Mouse (Mus musculus) lung, adult 18-20 months (tissue): ENCODE results near the gene Sipa1l1.
A peak's percentile ranks its signal among the peaks of the same experiment; 100 is the strongest.
"Not testable (repeated sequence)": the region's sequence is repeated elsewhere in the genome, so short reads cannot be mapped to it uniquely, and the experiment has no call there.

ENCODE experiments used
- DNase-seq, 2 experiments: peaks; one replicate each; pipeline ENCODE4 v3.0.0; 2022; ENCODE audit warnings: mixed read lengths in 2 of 2

Gene Sipa1l1

DNA sequence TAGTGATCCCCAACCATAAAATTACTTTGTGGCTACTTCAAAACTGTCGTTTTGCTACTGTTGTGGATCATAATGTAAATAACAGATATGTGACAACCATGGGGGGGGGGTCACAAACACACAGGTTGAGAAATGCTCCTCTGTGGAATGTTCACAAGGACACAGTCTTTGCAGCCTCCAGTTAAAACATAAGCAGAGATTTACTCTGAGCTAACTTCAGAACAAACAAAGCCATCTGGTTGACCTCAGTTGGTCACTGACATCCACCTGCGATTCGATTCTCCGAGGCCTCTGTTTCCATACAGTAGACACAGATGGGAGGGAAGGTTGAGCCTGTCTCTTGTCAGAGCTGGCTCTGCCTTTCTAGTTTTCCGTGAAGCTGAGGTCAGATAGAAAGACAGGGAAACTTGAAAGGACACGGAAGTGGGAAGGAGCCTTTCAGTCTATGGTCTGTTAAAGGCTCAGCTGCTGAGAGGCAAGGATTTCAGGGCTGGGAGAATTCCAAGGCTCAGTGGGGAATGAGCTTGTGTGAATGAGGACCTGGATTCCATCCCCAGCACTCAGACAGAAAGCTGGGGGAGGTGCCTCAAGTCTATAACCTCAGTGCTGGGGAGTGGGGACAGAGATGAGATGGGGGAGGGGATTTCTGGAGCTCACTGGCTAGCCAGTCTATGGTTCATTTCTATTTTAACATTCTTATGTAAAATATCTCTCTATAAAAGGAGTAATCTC, 317.9 kb downstream of the Sipa1l1 start:
- DNase-seq, result no peak

DNA sequence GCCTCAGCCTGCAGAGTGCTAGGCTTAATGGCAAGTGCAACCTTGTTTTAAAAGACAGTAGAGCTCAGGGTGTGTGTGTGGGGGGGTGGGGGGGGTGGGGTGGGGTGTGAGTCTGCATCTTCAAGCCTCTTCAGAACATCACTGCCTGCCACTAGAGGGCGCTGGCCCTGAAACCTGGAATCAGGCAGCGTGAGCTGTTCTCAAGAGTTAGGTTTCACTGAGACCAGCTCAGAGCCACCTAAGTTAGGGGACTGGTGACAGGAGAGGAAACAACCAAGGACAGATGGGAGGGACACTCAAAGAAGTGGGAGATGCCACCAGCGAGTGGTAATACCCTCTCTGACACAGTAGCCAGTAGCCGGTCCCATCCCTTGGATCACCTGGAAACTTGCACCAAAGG, 320.0 kb downstream of the Sipa1l1 start:
- peak in 1 of 2 experiments; percentile 39 for DNase-seq

DNA sequence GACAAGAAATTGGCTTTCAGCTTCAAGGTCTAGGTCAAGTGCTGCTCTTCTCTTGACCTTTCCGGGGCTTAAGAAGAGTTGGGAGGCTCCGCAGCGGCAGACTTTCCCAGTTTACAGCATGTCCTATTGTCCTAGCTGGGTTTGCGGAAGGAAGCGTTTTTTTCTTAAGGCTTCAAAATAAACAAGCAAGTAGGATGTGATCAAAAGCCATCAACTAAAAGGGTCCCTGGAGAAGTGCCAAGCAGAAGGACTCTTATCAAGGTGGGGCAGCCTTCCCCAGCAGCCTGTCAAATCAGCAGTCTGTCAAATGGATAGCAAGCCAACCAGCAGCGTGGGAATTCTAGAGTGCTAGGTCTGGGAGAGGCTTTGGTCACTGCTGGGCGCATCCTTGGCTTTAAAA, 320.5 kb downstream of the Sipa1l1 start:
- DNase-seq, result peak; percentile 50 to 81

DNA sequence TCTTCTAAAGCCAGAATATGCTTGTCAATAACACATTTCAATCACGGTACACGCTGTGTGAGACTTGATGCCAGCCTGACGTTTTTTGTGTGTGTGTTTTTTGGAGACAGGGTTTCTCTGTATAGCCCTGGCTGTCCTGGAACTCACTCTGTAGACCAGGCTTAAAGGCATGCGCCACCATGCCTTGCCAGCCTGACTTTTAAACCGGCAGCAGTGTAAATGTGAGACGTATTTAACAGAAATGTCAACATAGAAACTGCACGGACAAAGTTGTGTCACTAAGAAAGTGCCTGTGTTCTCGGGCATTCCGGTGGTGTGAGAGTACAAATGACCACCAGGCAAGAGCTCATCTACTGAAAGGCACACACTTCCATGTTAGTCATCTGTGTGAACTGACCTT, 323.3 kb downstream of the Sipa1l1 start:
- DNase-seq, result no peak

DNA sequence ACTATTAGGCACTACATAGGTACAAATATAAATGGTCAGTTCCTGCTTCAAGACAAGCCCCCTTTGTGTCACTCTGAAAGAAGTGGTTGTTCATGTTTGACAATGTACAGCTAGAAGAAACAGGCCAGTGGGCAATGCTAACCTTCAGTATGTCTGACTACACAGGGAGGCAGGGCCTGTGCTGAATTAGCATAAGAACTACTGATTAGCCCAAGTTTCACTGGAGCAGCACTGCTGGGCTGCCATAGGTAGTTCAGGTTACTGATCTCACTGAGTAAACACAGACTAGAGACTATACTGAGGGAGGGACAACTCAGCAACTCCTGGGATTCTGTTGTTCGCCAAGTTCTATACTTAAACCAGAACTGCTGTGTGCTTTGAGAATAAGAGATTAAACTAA, 324.1 kb downstream of the Sipa1l1 start:
- DNase-seq, result not testable (repeated sequence)

DNA sequence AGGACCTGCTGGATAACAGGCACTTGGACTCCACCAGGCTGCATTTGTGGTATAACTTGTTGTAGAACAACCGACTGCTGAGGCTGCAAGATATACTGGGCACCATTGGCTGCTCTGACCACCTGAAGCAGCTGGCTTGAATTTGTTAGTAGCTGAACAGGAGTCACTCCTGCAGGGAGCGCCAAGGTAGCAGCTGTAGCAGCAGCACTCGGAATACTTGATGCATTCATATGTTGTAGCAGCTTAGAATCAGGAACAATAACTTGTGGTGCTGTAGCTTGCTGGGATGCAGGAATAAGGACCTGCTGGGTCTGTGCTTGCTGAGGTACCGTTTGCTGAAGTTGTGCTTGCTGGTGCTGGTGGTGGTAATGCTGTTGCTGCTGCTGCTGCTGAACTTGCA, 326.8 kb downstream of the Sipa1l1 start:
- DNase-seq, result no peak

DNA sequence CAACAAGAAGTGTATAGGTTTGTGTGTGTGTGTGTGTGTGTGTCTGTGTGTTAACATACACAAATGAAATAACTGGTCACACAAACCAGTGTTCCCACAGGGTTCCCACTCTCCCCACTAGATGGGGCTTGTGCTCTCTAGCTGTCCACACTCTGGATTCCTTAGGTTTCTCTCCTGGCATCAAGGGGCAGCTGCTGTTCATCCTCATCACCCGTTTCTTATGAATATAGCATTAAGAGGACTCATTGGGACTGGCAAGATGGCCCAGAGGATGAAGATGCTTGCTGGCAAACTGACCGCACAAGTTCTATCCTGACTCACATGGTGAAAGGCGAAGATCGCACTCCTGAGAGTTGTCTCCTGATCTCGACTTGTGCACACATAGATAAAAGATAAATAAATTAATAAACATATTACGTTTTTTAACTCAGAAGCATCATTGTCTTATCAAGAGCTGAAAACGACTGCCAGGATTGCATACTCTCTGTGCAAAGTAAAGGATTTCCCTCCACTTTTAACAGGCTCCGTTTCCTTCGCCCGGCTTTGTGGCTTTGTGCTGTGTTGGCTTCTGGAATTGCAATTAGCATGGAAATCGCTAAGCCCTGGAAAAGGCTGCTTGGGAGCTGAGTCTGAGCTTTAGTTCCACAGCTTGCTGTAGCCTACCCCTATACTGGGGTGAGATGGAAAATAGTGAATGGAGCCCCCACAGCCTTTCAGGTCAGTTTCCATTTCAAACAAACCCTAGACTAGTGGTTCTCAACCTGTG, 328.9 kb downstream of the Sipa1l1 start:
- peak in 1 of 2 experiments; percentile 17 for DNase-seq

DNA sequence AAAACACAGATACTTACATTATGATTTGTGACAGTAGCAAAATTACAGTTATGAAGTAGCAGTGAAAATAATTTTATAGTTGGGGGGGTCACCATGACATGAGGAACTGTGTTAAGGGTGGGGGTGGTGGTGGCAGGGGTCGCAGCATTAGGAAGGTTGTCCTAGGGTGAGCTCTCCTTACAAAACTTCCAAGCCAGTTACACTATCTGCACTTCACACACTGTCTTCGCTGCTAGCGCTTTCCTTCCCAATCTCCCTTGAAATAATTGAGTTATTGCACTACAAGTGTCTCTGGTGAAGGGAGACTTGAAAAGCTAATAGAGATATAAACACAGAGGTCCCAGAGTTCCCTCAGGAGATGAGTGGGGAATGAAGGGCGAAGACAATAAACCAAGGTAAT, 329.6 kb downstream of the Sipa1l1 start:
- no peak for DNase-seq

DNA sequence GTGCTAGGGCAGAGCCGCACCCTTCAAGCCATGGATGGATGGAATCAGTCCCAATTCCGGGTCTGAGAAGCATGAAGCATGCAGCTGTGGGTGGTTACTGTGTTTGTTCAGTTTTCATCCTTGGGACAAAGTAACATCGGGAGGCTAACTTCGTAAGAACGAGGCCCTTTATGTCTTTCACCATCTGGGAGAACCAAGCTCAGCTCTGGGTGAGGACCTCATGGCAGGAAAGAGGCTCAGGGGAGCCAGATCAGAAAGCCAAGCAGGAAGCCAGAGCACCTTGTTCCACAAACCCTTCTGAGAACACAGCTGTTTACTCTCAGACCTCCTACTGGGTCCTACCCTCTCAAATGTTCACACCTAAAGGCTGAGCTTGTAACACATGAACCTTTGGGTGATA, 330.6 kb downstream of the Sipa1l1 start:
- no peak for DNase-seq
